Mouse (Mus musculus) MEL (cell line): Measurements from ENCODE around the gene Fam24b. TPM values are rescaled to one million over a fixed set of nuclear protein-coding genes. Genes with fewer than 3 reads are reported as not detected.

ENCODE experiments used
- DNase-seq: peaks from one replicate; pipeline ENCODE4 v3.0.0; 2011; ENCODE audit warnings: low read depth, low spot score
- H3K27ac ChIP-seq: 2 replicates; pipeline ENCODE4 v1.5.1; 2012; ENCODE audit warnings: low read depth, mild to moderate bottlenecking, control low read depth, low read length, moderate library complexity; ENCODE audit not compliant: control insufficient read depth
- H3K27me3 ChIP-seq, 2 experiments: fragments of 150-350 bp in 1 of 2; sonication (generic) in 1 of 2; 2 replicates each; pipeline ENCODE4 v1.6.1; 2012; ENCODE audit warnings: low read length in 2 of 2, mild to moderate bottlenecking in 2 of 2, improper control_type of control experiment in 1 of 2, moderate library complexity in 1 of 2; ENCODE audit not compliant: insufficient read depth in 2 of 2, control insufficient read depth in 1 of 2
- H3K36me3 ChIP-seq, 2 experiments: 2 replicates each; pipeline ENCODE4 v1.6.1; 2012 to 2014; ENCODE audit warnings: low read length in 2 of 2, improper control_type of control experiment in 1 of 2, inconsistent platforms in 1 of 2, mild to moderate bottlenecking in 1 of 2; ENCODE audit not compliant: insufficient read depth in 2 of 2, control insufficient read depth in 1 of 2
- H3K4me1 ChIP-seq, 2 experiments: fragments of 150-350 bp in 1 of 2; sonication (generic) in 1 of 2; 2 replicates each; pipeline ENCODE4 v1.6.1; 2012; ENCODE audit warnings: low read length in 2 of 2, improper control_type of control experiment in 1 of 2, mild to moderate bottlenecking in 1 of 2; ENCODE audit not compliant: insufficient read depth in 2 of 2, control insufficient read depth in 1 of 2
- H3K4me3 ChIP-seq, 2 experiments: fragments of 150-350 bp in 1 of 2; sonication (generic) in 1 of 2; 2 replicates each; pipeline ENCODE4 v1.5.1; 2012; ENCODE audit warnings: low read depth in 2 of 2, low read length in 2 of 2, mild to moderate bottlenecking in 2 of 2, moderate library complexity in 2 of 2, control low read depth in 1 of 2, improper control_type of control experiment in 1 of 2; ENCODE audit not compliant: control insufficient read depth in 1 of 2, insufficient read depth in 1 of 2
- H3K79me2 ChIP-seq: 2 replicates; pipeline ENCODE4 v1.6.1; 2012; ENCODE audit warnings: mild to moderate bottlenecking, low read length, moderate library complexity; ENCODE audit not compliant: control insufficient read depth, poor library complexity, insufficient read depth
- H3K9ac ChIP-seq: 2 replicates; pipeline ENCODE4 v1.6.1; 2012; ENCODE audit warnings: low read depth, mild to moderate bottlenecking, control low read depth, low read length, moderate library complexity; ENCODE audit not compliant: control insufficient read depth, poor library complexity, severe bottlenecking
- H3K9me3 ChIP-seq: fragments of 150-350 bp; sonication (generic); replicated peaks from 2 replicates; pipeline ENCODE4 v1.6.1; 2012; ENCODE audit warnings: mild to moderate bottlenecking, low read length, improper control_type of control experiment, moderate library complexity; ENCODE audit not compliant: insufficient read depth
- CHD2 ChIP-seq: IDR thresholded peaks from 2 replicates; pipeline ENCODE4 v1.6.1; 2011; ENCODE audit warnings: low read length, improper control_type of control experiment
- CTCF ChIP-seq, 3 experiments: IDR thresholded peaks in 2 of 3; conservative IDR thresholded peaks in 1 of 3; 2 replicates each; pipeline ENCODE4 v1.5.1; 2011 to 2012; ENCODE audit warnings: low read length in 3 of 3, low read depth in 2 of 3, mild to moderate bottlenecking in 2 of 3, improper control_type of control experiment in 1 of 3, inconsistent platforms in 1 of 3, mixed read lengths in 1 of 3, moderate library complexity in 1 of 3; ENCODE audit not compliant: control insufficient read depth in 1 of 3, insufficient read depth in 1 of 3, poor library complexity in 1 of 3, severe bottlenecking in 1 of 3
- ELF1 ChIP-seq: IDR thresholded peaks from 2 replicates; pipeline ENCODE4 v1.6.1; 2014; ENCODE audit warnings: low read depth, mild to moderate bottlenecking, inconsistent platforms, low read length, improper control_type of control experiment, moderate library complexity
- GATA1 ChIP-seq: IDR thresholded peaks from 2 replicates; pipeline ENCODE4 v1.6.1; 2011; ENCODE audit warnings: low read depth, low read length, improper control_type of control experiment
- HCFC1 ChIP-seq: IDR thresholded peaks from 2 replicates; pipeline ENCODE4 v1.6.1; 2012; ENCODE audit warnings: low read depth, mild to moderate bottlenecking, inconsistent platforms, low read length, improper control_type of control experiment, moderate library complexity
- JUND ChIP-seq: IDR thresholded peaks from 2 replicates; pipeline ENCODE4 v1.6.1; 2011; ENCODE audit warnings: low read depth, mild to moderate bottlenecking, improper control_type of control experiment, low read length
- KAT2A ChIP-seq: conservative IDR thresholded peaks from 2 replicates; pipeline ENCODE4 v1.6.1; 2012; ENCODE audit warnings: low read depth, low read length, improper control_type of control experiment, inconsistent platforms
- MAFK ChIP-seq: IDR thresholded peaks from 2 replicates; pipeline ENCODE4 v1.6.1; 2011; ENCODE audit warnings: low read depth, mild to moderate bottlenecking, low read length, improper control_type of control experiment, borderline replicate concordance
- MAX ChIP-seq: IDR thresholded peaks from 2 replicates; pipeline ENCODE4 v1.6.1; 2011; ENCODE audit warnings: low read length, improper control_type of control experiment
- MXI1 ChIP-seq: IDR thresholded peaks from 2 replicates; pipeline ENCODE4 v1.6.1; 2011; ENCODE audit warnings: mild to moderate bottlenecking, low read depth, low read length, improper control_type of control experiment
- MYB ChIP-seq: IDR thresholded peaks from 2 replicates; pipeline ENCODE4 v1.6.1; 2011; ENCODE audit warnings: mild to moderate bottlenecking, low read depth, low read length, improper control_type of control experiment
- MYC ChIP-seq: IDR thresholded peaks from 2 replicates; pipeline ENCODE4 v1.6.1; 2011; ENCODE audit warnings: low read depth, mild to moderate bottlenecking, low read length, improper control_type of control experiment, moderate library complexity
- NELFE ChIP-seq: IDR thresholded peaks from 2 replicates; pipeline ENCODE4 v1.6.1; 2011; ENCODE audit warnings: low read depth, low read length, improper control_type of control experiment
- NRF1 ChIP-seq: IDR thresholded peaks from 2 replicates; pipeline ENCODE4 v1.6.1; 2014; ENCODE audit warnings: low read depth, mild to moderate bottlenecking, inconsistent platforms, low read length, improper control_type of control experiment, moderate library complexity; ENCODE audit not compliant: poor library complexity, insufficient read depth, severe bottlenecking
- POLR2A ChIP-seq, 2 experiments: IDR thresholded peaks; 2 replicates each; pipeline ENCODE4 v1.6.1; 2011 to 2012; ENCODE audit warnings: low read length in 2 of 2, mild to moderate bottlenecking in 2 of 2, control low read depth in 1 of 2, improper control_type of control experiment in 1 of 2, low read depth in 1 of 2, moderate library complexity in 1 of 2; ENCODE audit not compliant: control insufficient read depth in 1 of 2, insufficient read depth in 1 of 2, poor library complexity in 1 of 2
- POLR2AphosphoS2 ChIP-seq: IDR thresholded peaks from 2 replicates; pipeline ENCODE4 v1.6.1; 2011; ENCODE audit warnings: low read length, improper control_type of control experiment
- POLR2AphosphoS5 ChIP-seq: IDR thresholded peaks from 2 replicates; pipeline ENCODE4 v1.6.1; 2012; ENCODE audit warnings: low read depth, borderline replicate concordance, mild to moderate bottlenecking, inconsistent platforms, low read length, moderate library complexity, mixed read lengths
- RAD21 ChIP-seq: IDR thresholded peaks from 2 replicates; pipeline ENCODE4 v1.6.1; 2011; ENCODE audit warnings: mild to moderate bottlenecking, low read depth, low read length, improper control_type of control experiment
- RCOR1 ChIP-seq: IDR thresholded peaks from 2 replicates; pipeline ENCODE4 v1.6.1; 2012; ENCODE audit warnings: low read depth, mild to moderate bottlenecking, inconsistent platforms, low read length, improper control_type of control experiment
- SMC3 ChIP-seq: IDR thresholded peaks from 2 replicates; pipeline ENCODE4 v1.6.1; 2011; ENCODE audit warnings: low read depth, low read length, improper control_type of control experiment
- TAL1 ChIP-seq: IDR thresholded peaks from 2 replicates; pipeline ENCODE4 v1.6.1; 2012; ENCODE audit warnings: mild to moderate bottlenecking, inconsistent platforms, low read length, moderate library complexity, mixed read lengths
- TCF12 ChIP-seq: IDR thresholded peaks from 2 replicates; pipeline ENCODE4 v1.6.1; 2014; ENCODE audit warnings: low read depth, mild to moderate bottlenecking, inconsistent platforms, low read length, improper control_type of control experiment, moderate library complexity
- USF1 ChIP-seq: IDR thresholded peaks from 2 replicates; pipeline ENCODE4 v1.6.1; 2014; ENCODE audit warnings: low read depth, mild to moderate bottlenecking, inconsistent platforms, low read length, improper control_type of control experiment, moderate library complexity
- ZKSCAN1 ChIP-seq: IDR thresholded peaks from 2 replicates; pipeline ENCODE4 v1.6.1; 2012; ENCODE audit warnings: low read depth, mild to moderate bottlenecking, inconsistent platforms, low read length, improper control_type of control experiment, moderate library complexity
- ZMIZ1 ChIP-seq: IDR thresholded peaks from 2 replicates; pipeline ENCODE4 v1.6.1; 2012; ENCODE audit warnings: low read depth, mild to moderate bottlenecking, inconsistent platforms, low read length, improper control_type of control experiment, moderate library complexity
- ZNF384 ChIP-seq: IDR thresholded peaks from 2 replicates; pipeline ENCODE4 v1.6.1; 2012; ENCODE audit warnings: low read depth, mild to moderate bottlenecking, inconsistent platforms, low read length, improper control_type of control experiment
- polyA plus RNA-seq, 2 experiments: library from polyadenylated mRNA; stranded (reverse) in 1 of 2; unstranded in 1 of 2; fragments of >175 nt in 1 of 2; fragments of >200 nt in 1 of 2; gene quantifications; 2 replicates each; pipeline versions ENCODE4 v1.2.1 to v1.2.4; 2012; ENCODE audit warnings: low replicate concordance in 2 of 2, low read depth in 1 of 2; ENCODE audit not compliant: insufficient read length in 2 of 2, insufficient read depth in 1 of 2, missing spikeins in 1 of 2
- total RNA-seq: library from RNA; depleted of rRNA; stranded (reverse); fragments of 300-350 nt; gene quantifications from 2 replicates; pipeline ENCODE4 v1.2.3, GENCODE M21; 2012

Gene Fam24b
- total and polyA plus RNA-seq, 3 experiments = 0.11 TPM; not detected in 2

DNA sequence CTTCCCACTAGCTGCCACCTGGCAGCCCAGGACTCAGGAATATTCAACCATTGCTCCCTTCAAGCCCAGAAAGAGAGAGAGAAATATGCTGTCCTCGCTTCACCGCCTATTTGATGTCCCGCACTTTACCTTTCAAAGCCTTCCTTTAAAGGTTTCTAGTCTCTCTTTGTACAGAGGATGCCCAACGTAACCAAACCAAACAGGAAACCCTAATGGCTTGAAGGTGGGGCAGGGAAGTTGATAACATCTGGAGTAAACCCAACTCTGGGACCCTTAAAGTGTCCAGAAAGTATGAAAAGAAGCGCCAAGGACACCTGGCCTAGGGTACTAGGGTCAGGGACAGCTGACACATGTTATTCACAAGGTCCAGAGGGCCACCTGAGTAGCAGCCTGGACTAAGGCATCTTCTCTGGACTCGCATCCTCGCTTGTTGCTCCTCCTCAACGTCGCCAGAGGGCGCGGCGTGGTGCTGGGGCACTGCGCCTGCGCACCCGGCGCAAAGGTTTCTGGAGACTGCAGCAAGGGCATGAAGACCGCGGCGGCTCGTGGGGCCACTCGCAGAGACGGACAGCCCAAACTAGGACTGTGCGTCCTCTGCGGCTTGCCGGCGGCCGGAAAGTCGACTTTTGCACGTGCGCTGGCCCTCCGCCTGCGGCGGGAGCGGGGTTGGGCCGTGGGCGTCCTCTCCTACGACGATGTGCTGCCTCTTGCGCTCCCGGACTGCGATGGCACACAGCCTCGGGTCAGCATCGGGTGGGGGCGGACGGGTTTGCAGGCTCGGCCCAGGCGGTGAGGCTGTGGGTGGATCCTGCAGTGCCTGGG, 41.5 kb upstream of the Fam24b start, which contains the start of gene Pstk:
Pstk (plus strand) TSS at position 494 of the 822 bp plus-strand sequence.
- Histone ChIP-seq H3K9ac (peak within 1 kb of the TSS; percentile 88), H3K27ac (peak within 1 kb of the TSS; percentile 71)
- no peak for TF ChIP-seq ZKSCAN1
- TF ChIP-seq MYC = peak; percentile 42; the same call in 1 of the 2 replicates
- TF ChIP-seq CTCF (IDR thresholded peaks at IDR 0.05 in 2 of 3, conservative IDR thresholded peaks at IDR 0.05 in 1 of 3; ENCODE audit: control insufficient read depth in 1 of 3, insufficient read depth in 1 of 3, low read depth in 2 of 3, low read length in 3 of 3, poor library complexity in 1 of 3, severe bottlenecking in 1 of 3) = peak; percentile 69 to 86 (median 80)
- no peak for TF ChIP-seq KAT2A
- no peak for TF ChIP-seq CHD2
- peak; percentile 77 to 96 for TF ChIP-seq POLR2A (IDR thresholded peaks at IDR 0.05; ENCODE audit: control insufficient read depth in 1 of 2, insufficient read depth in 1 of 2, low read depth in 1 of 2, low read length in 2 of 2, poor library complexity in 1 of 2)
- peak; percentile 62; the same call in 1 of the 2 replicates for TF ChIP-seq ZMIZ1
- peak; percentile 96 for TF ChIP-seq NRF1
- TF ChIP-seq ELF1 = no peak
- peak; percentile 63 for TF ChIP-seq SMC3
- TF ChIP-seq MAFK = no peak
- peak; percentile 46; the same call in 1 of the 2 replicates for TF ChIP-seq MAX
- no peak for TF ChIP-seq USF1
- no peak for TF ChIP-seq TAL1
- no peak; the same call in 1 of the 2 replicates for TF ChIP-seq RAD21
- TF ChIP-seq POLR2AphosphoS2 = peak; percentile 70
- peak; percentile 53 for TF ChIP-seq MXI1
- no peak for TF ChIP-seq RCOR1
- peak; percentile 77 for TF ChIP-seq HCFC1
- TF ChIP-seq GATA1 = peak; percentile 36; the same call in 1 of the 2 replicates
- no peak for TF ChIP-seq JUND
- TF ChIP-seq TCF12 = peak; percentile 21; the same call in 1 of the 2 replicates
- TF ChIP-seq POLR2AphosphoS5 = no peak
- no peak for TF ChIP-seq MYB
- TF ChIP-seq NELFE = peak; percentile 93
- TF ChIP-seq ZNF384 = no peak
- TF ChIP-seq, all 39 proteins: peak for 13
- no peaks in the 10 kb centered on the region for H3K27me3 ChIP-seq
- H3K4me1 ChIP-seq = peaks cover 2 to 16% of the 10 kb centered on the region in 2 experiments; a peak in 3 of 4 replicates
- peak; percentile 94 for DNase-seq
- peaks cover 0 to 15% of the 10 kb centered on the region in 2 experiments; a peak in 2 of 4 replicates for H3K36me3 ChIP-seq
- H3K79me2 ChIP-seq = peaks cover 1% of the 10 kb centered on the region; the same call in 1 of the 2 replicates
- H3K9me3 ChIP-seq = no peaks in the 10 kb centered on the region
- H3K4me3 ChIP-seq = peak within 1 kb of the TSS; percentile 81 to 87
